Mouse (Mus musculus): ENCODE measurements around the gene Pdcd6. TPM values are rescaled to one million over a fixed set of nuclear protein-coding genes. Genes with fewer than 3 reads are reported as not detected.

The Pdcd6 gene
- total RNA-seq (2014; rRNA removed) = 96.1 and 129 TPM in 2 replicates
- polyA plus RNA-seq (2015; fragmentation: Nextera tagmentation; extraction: Ambion mirVana) = 141 and 147 TPM in 2 replicates

GRCm38 (mm10) chr13:74317170-74317849 lies at the start of gene Pdcd6:
TSS of gene Pdcd6 (minus strand) at chr13:74317580.
- no peaks in the 10 kb centered on the region for H3K27me3 ChIP-seq (ENCODE audit: insufficient read depth, low read length)
- peak; percentile 97 for ATAC-seq
- peaks cover 9% of the 10 kb centered on the region; the same call in 1 of the 2 replicates for H3K4me1 ChIP-seq (ENCODE audit: insufficient read depth, low read length)
- peak; percentile 95 for DNase-seq (ENCODE audit: low spot score)
- H3K4me2 ChIP-seq (ENCODE audit: low read depth, low read length) = peak within 1 kb of the TSS; percentile 78
- H3K4me3 ChIP-seq (ENCODE audit: low read length) = peak within 1 kb of the TSS; percentile 76
- WGBS = under 1% methylated on average over 34 of the region's 36 CpGs
- H3K9ac ChIP-seq (replicated peaks; ENCODE audit: low read length) = peak within 1 kb of the TSS; percentile 69
- H3K27ac ChIP-seq = peak within 1 kb of the TSS; percentile 49
- H3K36me3 ChIP-seq (ENCODE audit: insufficient read depth, low read length) = peaks cover 24% of the 10 kb centered on the region
- TF ChIP-seq CTCF (IDR thresholded peaks at IDR 0.05; ENCODE audit: low read depth) = no peak
- no peaks in the 10 kb centered on the region for H3K9me3 ChIP-seq (ENCODE audit: low read length)

- DNase-seq (ENCODE audit: low spot score) = peak; percentile 55
- H3K4me1 ChIP-seq (ENCODE audit: insufficient read depth, low read length) = no peaks in the 10 kb centered on the region
- peak; percentile 42; the same call in 1 of the 2 replicates for ATAC-seq
- no peak within 1 kb of the TSS for H3K9ac ChIP-seq (replicated peaks; ENCODE audit: low read length)
- H3K4me2 ChIP-seq (ENCODE audit: low read depth, low read length) = no peak within 1 kb of the TSS
- H3K27ac ChIP-seq = no peak within 1 kb of the TSS; the same call in 1 of the 2 replicates
- TF ChIP-seq CTCF (IDR thresholded peaks at IDR 0.05; ENCODE audit: low read depth) = 0 out of 2 replicates have a peak, but pooled peaks have one; percentile 9
- no peaks in the 10 kb centered on the region for H3K9me3 ChIP-seq (ENCODE audit: low read length)
- no peak within 1 kb of the TSS for H3K4me3 ChIP-seq (ENCODE audit: low read length)
- 53% methylated on average over 8 of the region's 8 CpGs for WGBS
- peaks cover 16% of the 10 kb centered on the region; the same call in 1 of the 2 replicates for H3K36me3 ChIP-seq (ENCODE audit: insufficient read depth, low read length)
- H3K27me3 ChIP-seq (ENCODE audit: insufficient read depth, low read length) = no peaks in the 10 kb centered on the region
These were observed 46.5 kb upstream of the Pdcd6 start, which contains the start of gene Lrrc14b for GRCm38 (mm10) chr13:74363859-74364235. TSS of gene Lrrc14b (minus strand) at chr13:74364005.

GRCm38 (mm10) chr13:74363176-74363858 lies 45.9 kb upstream of the Pdcd6 start:
- Histone ChIP-seq H3K4me3 (ENCODE audit: low read length) (no peak overlapping the region), H3K9ac (replicated peaks; ENCODE audit: low read length) (no peak overlapping the region), H3K9me3 (ENCODE audit: low read length) (no peaks in the 10 kb centered on the region), H3K36me3 (ENCODE audit: insufficient read depth, low read length) (peaks cover 19% of the 10 kb centered on the region; the same call in 1 of the 2 replicates), H3K4me2 (ENCODE audit: low read depth, low read length) (no peak overlapping the region), H3K27ac (no peak overlapping the region; the same call in 1 of the 2 replicates), H3K27me3 (ENCODE audit: insufficient read depth, low read length) (no peaks in the 10 kb centered on the region), H3K4me1 (ENCODE audit: insufficient read depth, low read length) (no peaks in the 10 kb centered on the region)
- ATAC-seq (peak; percentile 24; the same call in 1 of the 2 replicates), DNase-seq (ENCODE audit: low spot score) (no peak)
- no peak for TF ChIP-seq CTCF (IDR thresholded peaks at IDR 0.05; ENCODE audit: low read depth)
- 92% methylated on average over 13 of the region's 13 CpGs for WGBS

- WGBS = 78% methylated on average over 2 of the region's 2 CpGs
- H3K9me3 ChIP-seq (ENCODE audit: low read length) = no peaks in the 10 kb centered on the region
- no peak overlapping the region for H3K27ac ChIP-seq
- no peaks in the 10 kb centered on the region for H3K4me1 ChIP-seq (ENCODE audit: insufficient read depth, low read length)
- ATAC-seq (no peak), DNase-seq (ENCODE audit: low spot score) (no peak)
- no peaks in the 10 kb centered on the region for H3K27me3 ChIP-seq (ENCODE audit: insufficient read depth, low read length)
- no peak overlapping the region for H3K4me3 ChIP-seq (ENCODE audit: low read length)
- no peak overlapping the region for H3K4me2 ChIP-seq (ENCODE audit: low read depth, low read length)
- no peak for TF ChIP-seq CTCF (IDR thresholded peaks at IDR 0.05; ENCODE audit: low read depth)
- peaks cover 23% of the 10 kb centered on the region; the same call in 1 of the 2 replicates for H3K36me3 ChIP-seq (ENCODE audit: insufficient read depth, low read length)
- H3K9ac ChIP-seq (replicated peaks; ENCODE audit: low read length) = no peak overlapping the region
These were observed 44.8 kb upstream of the Pdcd6 start for GRCm38 (mm10) chr13:74362218-74362617.

GRCm38 (mm10) chr13:74356491-74356890 lies 39.1 kb upstream of the Pdcd6 start:
- H3K4me1 ChIP-seq (ENCODE audit: insufficient read depth, low read length) = no peaks in the 10 kb centered on the region
- no peaks in the 10 kb centered on the region for H3K27me3 ChIP-seq (ENCODE audit: insufficient read depth, low read length)
- DNase-seq (ENCODE audit: low spot score) (no peak), ATAC-seq (no peak)
- TF ChIP-seq CTCF (IDR thresholded peaks at IDR 0.05; ENCODE audit: low read depth) = no peak
- WGBS = 91% methylated on average over 13 of the region's 13 CpGs
- no peak overlapping the region for H3K9ac ChIP-seq (replicated peaks; ENCODE audit: low read length)
- H3K27ac ChIP-seq = no peak overlapping the region
- H3K9me3 ChIP-seq (ENCODE audit: low read length) = no peaks in the 10 kb centered on the region
- H3K4me3 ChIP-seq (ENCODE audit: low read length) = no peak overlapping the region
- no peak overlapping the region for H3K4me2 ChIP-seq (ENCODE audit: low read depth, low read length)
- H3K36me3 ChIP-seq (ENCODE audit: insufficient read depth, low read length) = peaks cover 32% of the 10 kb centered on the region

GRCm38 (mm10) chr13:74350435-74350906 lies 33.1 kb upstream of the Pdcd6 start:
- Histone ChIP-seq H3K27ac (peak overlapping the region; percentile 81; the same call in 1 of the 2 replicates), H3K9ac (replicated peaks; ENCODE audit: low read length) (peak overlapping the region; percentile 77), H3K4me2 (ENCODE audit: low read depth, low read length) (peak overlapping the region; percentile 78), H3K4me3 (ENCODE audit: low read length) (peak overlapping the region; percentile 65), H3K9me3 (ENCODE audit: low read length) (no peaks in the 10 kb centered on the region), H3K36me3 (ENCODE audit: insufficient read depth, low read length) (no peaks in the 10 kb centered on the region; the same call in 1 of the 2 replicates), H3K4me1 (ENCODE audit: insufficient read depth, low read length) (peaks cover 4% of the 10 kb centered on the region; the same call in 1 of the 2 replicates), H3K27me3 (ENCODE audit: insufficient read depth, low read length) (no peaks in the 10 kb centered on the region)
- DNase-seq (ENCODE audit: low spot score) (peak; percentile 45), ATAC-seq (no peak)
- no peak for TF ChIP-seq CTCF (IDR thresholded peaks at IDR 0.05; ENCODE audit: low read depth)
- WGBS = 3% methylated on average over 15 of the region's 15 CpGs
